Mouse (Mus musculus) CH12.LX (cell line): ENCODE data around the gene Tbc1d2.

Source experiments
- CHD1 ChIP-seq: IDR thresholded peaks from 2 replicates; pipeline ENCODE4 v1.6.1; 2012; ENCODE audit warnings: low read depth, low read length, improper control_type of control experiment, inconsistent platforms
- CTCF ChIP-seq, 2 experiments: IDR thresholded peaks in 1 of 2; conservative IDR thresholded peaks in 1 of 2; 2 replicates each; pipeline ENCODE4 v1.5.1; 2011 to 2012; ENCODE audit warnings: low read depth in 2 of 2, low read length in 2 of 2, improper control_type of control experiment in 1 of 2, inconsistent platforms in 1 of 2, mild to moderate bottlenecking in 1 of 2, moderate library complexity in 1 of 2
- MAZ ChIP-seq: IDR thresholded peaks from 2 replicates; pipeline ENCODE4 v1.6.1; 2012; ENCODE audit warnings: low read depth, mild to moderate bottlenecking, inconsistent platforms, low read length, improper control_type of control experiment, moderate library complexity
- MYC ChIP-seq: IDR thresholded peaks from 2 replicates; pipeline ENCODE4 v1.6.1; 2011; ENCODE audit warnings: low read depth, mild to moderate bottlenecking, improper control_type of control experiment, low read length
- NRF1 ChIP-seq: IDR thresholded peaks from 2 replicates; pipeline ENCODE4 v1.6.1; 2014; ENCODE audit warnings: low read depth, mild to moderate bottlenecking, inconsistent platforms, low read length, improper control_type of control experiment, moderate library complexity
- POLR2A ChIP-seq: IDR thresholded peaks from 2 replicates; pipeline ENCODE4 v1.6.1; 2011; ENCODE audit warnings: low read depth, mild to moderate bottlenecking, improper control_type of control experiment, low read length
- UBTF ChIP-seq: IDR thresholded peaks from 2 replicates; pipeline ENCODE4 v1.6.1; 2012; ENCODE audit warnings: low read depth, mild to moderate bottlenecking, inconsistent platforms, low read length, improper control_type of control experiment, moderate library complexity
- ZC3H11A ChIP-seq: IDR thresholded peaks from 2 replicates; pipeline ENCODE4 v1.6.1; 2012; ENCODE audit warnings: low read depth, mild to moderate bottlenecking, inconsistent platforms, low read length, improper control_type of control experiment

DNA sequence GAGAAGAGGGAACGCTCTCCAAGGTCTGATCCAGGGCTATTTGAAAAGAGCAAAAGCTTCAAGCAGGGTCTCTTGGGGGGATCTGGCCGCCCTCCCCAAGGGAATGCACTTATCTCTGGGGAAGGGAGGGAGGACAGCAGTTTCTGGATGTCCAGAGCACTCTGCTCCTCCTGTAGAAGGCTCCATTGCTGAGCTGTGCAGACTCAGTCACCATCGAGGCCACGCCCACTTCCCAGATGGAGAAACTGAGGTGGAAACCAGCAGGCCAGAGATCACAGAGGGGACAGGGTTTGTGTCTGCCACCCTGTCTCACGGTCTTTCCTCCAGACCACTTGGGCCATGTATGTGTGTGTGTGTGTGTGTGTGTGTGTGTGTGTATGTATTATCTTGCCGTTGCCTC is 51.0 kb downstream of the Tbc1d2 start:
- TF ChIP-seq CTCF (conservative IDR thresholded peaks at IDR 0.05 in 1 of 2, IDR thresholded peaks at IDR 0.05 in 1 of 2; ENCODE audit: low read depth in 2 of 2, low read length in 2 of 2) (no peak), POLR2A (peak; percentile 16; the same call in 1 of the 2 replicates), ZC3H11A (no peak), MYC (no peak), UBTF (no peak), MAZ (no peak), NRF1 (no peak), CHD1 (no peak)
